Mouse (Mus musculus): ENCODE data around the gene Kcna7. TPM values are rescaled to one million over a fixed set of nuclear protein-coding genes. Genes with fewer than 3 reads are reported as not detected.
A peak's percentile ranks its signal among the peaks of the same experiment; 100 is the strongest.

Gene Kcna7
- polyA plus RNA-seq, 1 experiment from 2014 or later, result not detected

DNA sequence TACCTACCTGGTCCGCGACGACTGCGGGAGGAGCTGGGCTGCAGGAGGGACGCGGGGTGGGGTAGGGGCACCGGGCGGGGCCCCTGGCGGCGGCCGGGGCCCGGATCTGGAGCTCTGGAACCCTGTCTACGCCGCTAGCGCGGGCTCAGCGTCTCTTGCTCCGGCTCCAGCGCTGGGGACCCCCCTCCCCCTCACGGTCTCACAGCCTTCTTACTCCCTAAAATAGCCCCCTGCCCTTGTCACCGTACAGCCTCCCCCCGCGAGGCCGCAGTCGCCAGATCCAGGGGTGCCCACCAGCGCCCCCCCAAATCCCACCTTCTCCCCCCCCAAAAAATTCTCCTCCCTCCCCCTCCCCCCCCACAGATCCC, 38.8 kb upstream of the Kcna7 start, which contains the start of gene Ppfia3:
TSS of gene Ppfia3 (minus strand) at position 368 of the 368 bp plus-strand sequence.
- Histone ChIP-seq H3K27me3 (ENCODE audit: control insufficient read depth, insufficient read depth, low read length) (peaks cover 66% of the 10 kb centered on the region), H3K9me3 (ENCODE audit: control insufficient read depth, low read length) (no peaks in the 10 kb centered on the region), H3K4me1 (ENCODE audit: control insufficient read depth, insufficient read depth, low read length) (peaks cover 28% of the 10 kb centered on the region), H3K36me3 (ENCODE audit: control insufficient read depth, insufficient read depth, low read length) (no peaks in the 10 kb centered on the region), H3K27ac (ENCODE audit: low read depth, low read length) (no peak within 1 kb of the TSS), H3K4me3 (ENCODE audit: low read length) (peak within 1 kb of the TSS; percentile 56), H3K4me2 (replicated peaks; ENCODE audit: low read depth, low read length) (peak within 1 kb of the TSS; percentile 100), H3K9ac (ENCODE audit: low read depth, low read length) (peak within 1 kb of the TSS; percentile 54)
- ATAC-seq (ENCODE audit: low FRiP score, low TSS enrichment), result peak; percentile 11
- 0% methylated on average over 7 of the region's 26 CpGs for WGBS

DNA sequence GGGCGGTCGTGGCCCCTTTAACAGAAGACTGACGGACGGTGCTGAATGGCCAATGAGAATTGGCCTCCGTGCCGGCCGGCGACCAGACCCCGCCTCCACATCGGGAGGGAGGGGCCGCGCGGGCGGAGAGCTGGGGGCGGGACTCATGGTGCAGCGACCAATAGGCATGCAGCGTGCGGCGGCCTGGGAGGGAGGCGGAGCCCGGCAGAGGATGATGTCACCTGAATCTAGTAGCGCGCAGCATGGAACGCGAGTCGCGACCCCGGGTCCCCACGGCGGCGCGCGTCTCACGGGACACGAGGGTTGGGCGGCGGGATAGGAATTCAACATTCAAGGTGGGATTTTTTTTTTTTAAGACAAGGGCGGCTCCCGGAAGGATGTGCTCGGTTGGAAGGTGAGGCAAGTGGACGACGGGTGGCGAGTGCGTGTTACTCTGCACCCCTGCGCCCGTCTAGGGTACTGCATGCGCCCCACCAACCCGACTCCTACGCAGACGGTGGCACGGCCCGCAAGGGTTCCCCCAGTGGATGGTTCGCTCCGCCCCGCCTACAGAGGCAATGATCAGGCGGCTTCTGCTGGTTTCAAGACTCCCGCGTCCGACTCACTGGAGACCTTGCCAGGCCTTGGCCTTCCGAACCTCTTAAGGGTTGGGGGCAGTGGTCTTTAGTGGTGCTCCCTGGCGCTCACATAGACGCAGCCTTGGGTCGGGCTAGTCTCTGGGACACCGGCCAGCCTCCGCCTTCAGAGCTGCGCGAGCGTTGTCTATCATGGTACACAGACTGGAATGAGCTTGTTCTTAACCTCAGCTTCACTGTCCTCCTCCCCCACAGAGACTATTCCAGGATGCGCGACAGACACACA, 38.2 kb upstream of the Kcna7 start:
- Histone ChIP-seq H3K4me3 (ENCODE audit: low read length) (peak overlapping the region; percentile 56), H3K27me3 (ENCODE audit: control insufficient read depth, insufficient read depth, low read length) (peaks cover 60% of the 10 kb centered on the region), H3K9me3 (ENCODE audit: control insufficient read depth, low read length) (no peaks in the 10 kb centered on the region), H3K27ac (ENCODE audit: low read depth, low read length) (no peak overlapping the region), H3K36me3 (ENCODE audit: control insufficient read depth, insufficient read depth, low read length) (peaks cover 3% of the 10 kb centered on the region; the same call in 1 of the 2 replicates), H3K4me2 (replicated peaks; ENCODE audit: low read depth, low read length) (peak overlapping the region; percentile 100), H3K9ac (ENCODE audit: low read depth, low read length) (peak overlapping the region; percentile 54), H3K4me1 (ENCODE audit: control insufficient read depth, insufficient read depth, low read length) (peaks cover 24% of the 10 kb centered on the region)
- ATAC-seq (ENCODE audit: low FRiP score, low TSS enrichment), result peak; percentile 85
- WGBS, result under 1% methylated on average over 68 of the region's 70 CpGs

DNA sequence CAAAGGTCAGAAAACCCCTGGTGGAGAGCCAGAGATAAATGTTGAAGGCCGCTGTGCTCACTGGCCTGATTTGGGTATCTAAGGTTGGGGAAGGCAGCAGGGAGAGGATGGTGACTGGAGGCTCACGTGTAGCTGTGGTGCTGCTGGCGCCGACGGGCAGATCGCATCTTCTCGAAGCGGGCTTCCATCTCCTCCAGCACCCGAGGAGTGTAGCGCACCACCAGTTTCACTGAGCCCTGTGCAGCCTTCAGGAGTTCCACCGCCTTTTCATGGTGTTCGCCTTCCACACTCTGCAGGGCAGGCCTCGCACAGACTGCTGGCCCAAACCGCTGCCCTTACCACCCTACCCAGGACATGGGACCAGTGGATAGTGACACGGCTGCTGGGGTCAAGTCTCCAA, 37.3 kb upstream of the Kcna7 start:
- ATAC-seq (ENCODE audit: low FRiP score, low TSS enrichment), result no peak
- Histone ChIP-seq H3K4me3 (ENCODE audit: low read length) (no peak overlapping the region), H3K9me3 (ENCODE audit: control insufficient read depth, low read length) (no peaks in the 10 kb centered on the region), H3K27ac (ENCODE audit: low read depth, low read length) (no peak overlapping the region), H3K9ac (ENCODE audit: low read depth, low read length) (no peak overlapping the region), H3K4me2 (replicated peaks; ENCODE audit: low read depth, low read length) (no peak overlapping the region), H3K4me1 (ENCODE audit: control insufficient read depth, insufficient read depth, low read length) (peaks cover 24% of the 10 kb centered on the region), H3K27me3 (ENCODE audit: control insufficient read depth, insufficient read depth, low read length) (peaks cover 51% of the 10 kb centered on the region), H3K36me3 (ENCODE audit: control insufficient read depth, insufficient read depth, low read length) (peaks cover 11% of the 10 kb centered on the region; the same call in 1 of the 2 replicates)
- 77% methylated on average over 15 of the region's 15 CpGs for WGBS

DNA sequence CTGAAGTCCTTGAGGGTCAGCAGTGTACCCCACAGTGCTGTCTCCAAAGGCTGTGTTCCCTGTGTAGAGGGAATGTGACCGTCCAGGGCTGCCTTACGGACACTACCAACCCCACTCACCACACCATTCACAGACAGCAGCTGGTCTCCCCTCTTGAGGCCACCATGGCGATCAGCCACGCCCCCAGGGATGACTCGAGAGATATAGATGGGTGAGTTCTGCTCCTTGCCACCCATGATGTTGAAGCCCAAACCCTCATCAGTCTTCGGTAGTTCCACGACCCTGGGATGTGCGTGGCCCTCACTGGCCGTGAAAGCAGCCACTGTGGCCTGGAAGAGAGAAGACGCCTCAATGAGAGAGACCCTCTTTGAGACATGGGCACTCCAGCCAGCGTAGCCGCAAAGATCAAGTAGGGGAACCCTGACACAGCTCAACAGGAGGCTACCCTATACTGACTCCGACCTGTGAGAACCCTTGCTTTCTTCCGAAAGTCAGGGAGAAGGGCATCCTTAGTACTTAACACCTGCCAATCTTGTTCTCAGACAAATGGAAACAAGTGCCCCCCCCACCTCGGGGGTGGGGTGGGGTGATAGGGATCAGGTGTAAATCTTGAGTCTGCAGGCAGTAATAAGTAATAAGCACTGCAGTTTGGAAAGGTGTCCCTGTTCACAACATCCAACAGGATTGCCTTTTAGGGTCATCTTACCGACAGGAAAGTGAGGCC, 36.3 kb upstream of the Kcna7 start:
- Histone ChIP-seq H3K9ac (ENCODE audit: low read depth, low read length) (no peak overlapping the region), H3K36me3 (ENCODE audit: control insufficient read depth, insufficient read depth, low read length) (peaks cover 20% of the 10 kb centered on the region; the same call in 1 of the 2 replicates), H3K4me3 (ENCODE audit: low read length) (peak overlapping the region; percentile 46; the same call in 1 of the 2 replicates), H3K4me2 (replicated peaks; ENCODE audit: low read depth, low read length) (no peak overlapping the region), H3K27me3 (ENCODE audit: control insufficient read depth, insufficient read depth, low read length) (peaks cover 42% of the 10 kb centered on the region), H3K9me3 (ENCODE audit: control insufficient read depth, low read length) (no peaks in the 10 kb centered on the region), H3K4me1 (ENCODE audit: control insufficient read depth, insufficient read depth, low read length) (peaks cover 24% of the 10 kb centered on the region), H3K27ac (ENCODE audit: low read depth, low read length) (no peak overlapping the region)
- no peak for ATAC-seq (ENCODE audit: low FRiP score, low TSS enrichment)
- 73% methylated on average over 16 of the region's 16 CpGs for WGBS

DNA sequence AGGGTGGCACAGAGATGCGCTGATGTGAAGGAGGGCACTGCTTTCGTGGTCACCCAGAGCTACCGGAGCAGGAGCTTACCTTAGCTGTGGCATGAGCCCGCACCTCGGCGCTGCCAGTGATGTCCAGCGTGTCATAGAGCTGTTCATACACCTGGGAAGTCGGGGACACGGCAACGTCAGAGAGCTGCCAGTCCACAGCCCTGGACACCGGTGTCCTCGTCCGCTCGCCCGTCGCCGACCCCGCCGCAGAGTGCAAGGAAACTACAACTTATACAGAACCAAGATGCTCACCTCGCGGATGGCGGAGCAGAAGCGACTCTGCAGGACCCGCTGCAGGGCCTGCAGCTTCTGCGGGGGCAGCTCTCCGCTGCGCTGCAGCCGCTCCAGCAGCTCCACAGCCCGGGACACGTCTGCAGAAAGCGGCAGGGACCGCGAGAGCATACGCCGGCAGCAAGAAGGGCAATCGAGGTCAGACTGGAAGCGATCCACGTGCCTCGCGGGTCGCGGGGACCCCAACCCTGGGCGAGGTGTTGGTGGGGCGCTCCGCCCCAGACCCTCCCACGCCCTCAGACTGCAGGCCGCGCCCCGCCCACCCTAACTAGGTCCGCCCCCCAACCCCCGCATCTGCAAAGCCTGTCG, 35.5 kb upstream of the Kcna7 start:
- H3K27me3 ChIP-seq (ENCODE audit: control insufficient read depth, insufficient read depth, low read length), result peaks cover 36% of the 10 kb centered on the region
- no peak for ATAC-seq (ENCODE audit: low FRiP score, low TSS enrichment)
- peak overlapping the region; percentile 94 for H3K4me2 ChIP-seq (replicated peaks; ENCODE audit: low read depth, low read length)
- 6% methylated on average over 51 of the region's 52 CpGs for WGBS
- H3K36me3 ChIP-seq (ENCODE audit: control insufficient read depth, insufficient read depth, low read length), result peaks cover 26% of the 10 kb centered on the region; the same call in 1 of the 2 replicates
- H3K27ac ChIP-seq (ENCODE audit: low read depth, low read length), result no peak overlapping the region
- peaks cover 24% of the 10 kb centered on the region for H3K4me1 ChIP-seq (ENCODE audit: control insufficient read depth, insufficient read depth, low read length)
- H3K4me3 ChIP-seq (ENCODE audit: low read length), result peak overlapping the region; percentile 46
- no peaks in the 10 kb centered on the region for H3K9me3 ChIP-seq (ENCODE audit: control insufficient read depth, low read length)
- H3K9ac ChIP-seq (ENCODE audit: low read depth, low read length), result peak overlapping the region; percentile 32; the same call in 1 of the 2 replicates

DNA sequence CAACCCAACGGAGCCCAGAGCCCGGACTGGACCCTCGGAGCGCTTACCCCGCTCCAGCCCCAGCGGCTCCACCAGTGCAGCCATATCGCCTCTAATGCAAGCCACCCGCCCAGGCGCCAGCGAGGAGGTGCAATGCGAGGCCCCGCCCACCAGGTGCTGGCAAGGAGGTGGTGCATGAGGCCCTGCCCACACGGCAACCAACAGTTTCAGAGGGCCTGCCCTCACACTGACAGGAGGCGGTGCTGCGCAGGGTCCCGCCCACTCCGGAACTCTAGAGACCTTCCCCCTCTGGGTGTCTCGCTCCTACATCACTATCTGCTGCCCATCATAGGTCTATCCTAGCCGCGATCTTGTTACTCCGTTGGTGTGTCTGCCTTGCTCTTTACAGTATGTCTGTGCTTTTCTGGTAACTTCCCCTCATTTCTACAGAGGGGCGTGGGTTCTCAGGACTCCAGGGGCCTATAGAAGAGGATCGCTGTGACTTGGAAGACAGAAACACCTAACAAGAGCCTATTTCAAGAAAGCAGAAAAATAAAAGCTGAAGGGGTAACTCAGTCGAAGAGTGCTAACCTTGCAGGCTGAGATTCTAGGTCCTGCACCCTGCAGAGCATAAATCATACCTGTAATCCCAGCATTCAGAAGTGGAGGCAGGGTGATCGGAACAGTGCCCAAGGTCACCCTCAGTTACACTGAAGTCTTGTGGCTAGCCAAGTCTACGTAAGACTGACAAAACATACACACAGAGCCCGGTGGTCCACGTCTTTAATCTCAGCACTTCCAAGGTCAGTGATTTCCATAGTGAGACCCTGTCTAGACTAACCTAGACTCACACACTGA, 34.8 kb upstream of the Kcna7 start, which contains the start of gene Lin7b:
TSS of gene Lin7b (minus strand) at position 109 of the 837 bp plus-strand sequence.
- peak within 1 kb of the TSS; percentile 32; the same call in 1 of the 2 replicates for H3K9ac ChIP-seq (ENCODE audit: low read depth, low read length)
- 10% methylated on average over 28 of the region's 28 CpGs for WGBS
- H3K4me2 ChIP-seq (replicated peaks; ENCODE audit: low read depth, low read length), result peak within 1 kb of the TSS; percentile 94
- H3K27me3 ChIP-seq (ENCODE audit: control insufficient read depth, insufficient read depth, low read length), result peaks cover 29% of the 10 kb centered on the region
- peaks cover 32% of the 10 kb centered on the region for H3K36me3 ChIP-seq (ENCODE audit: control insufficient read depth, insufficient read depth, low read length)
- ATAC-seq (ENCODE audit: low FRiP score, low TSS enrichment), result peak; percentile 75
- H3K27ac ChIP-seq (ENCODE audit: low read depth, low read length), result no peak within 1 kb of the TSS
- no peaks in the 10 kb centered on the region for H3K9me3 ChIP-seq (ENCODE audit: control insufficient read depth, low read length)
- peak within 1 kb of the TSS; percentile 46 for H3K4me3 ChIP-seq (ENCODE audit: low read length)
- H3K4me1 ChIP-seq (ENCODE audit: control insufficient read depth, insufficient read depth, low read length), result peaks cover 24% of the 10 kb centered on the region

DNA sequence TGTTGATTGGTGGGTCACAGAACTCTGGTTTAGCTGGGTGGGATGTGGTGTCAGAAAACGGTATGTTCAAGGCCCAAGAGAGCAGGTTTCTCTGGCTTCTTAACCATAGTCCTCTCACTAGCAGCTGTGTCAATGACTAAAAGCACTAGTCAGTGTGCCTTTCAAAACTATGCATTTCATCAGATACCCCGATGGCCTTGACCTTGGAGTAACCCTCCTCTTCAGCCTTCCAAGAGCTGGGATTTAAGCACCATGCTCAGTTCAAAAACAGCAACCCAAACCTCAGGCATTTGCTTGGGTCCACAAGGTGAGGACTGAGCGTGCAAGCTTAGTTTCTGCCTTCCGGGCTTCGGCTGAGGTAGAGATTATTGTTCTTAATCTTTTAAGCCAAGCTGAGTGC, 33.1 kb upstream of the Kcna7 start:
- H3K9ac ChIP-seq (ENCODE audit: low read depth, low read length), result no peak overlapping the region
- 88% methylated on average over 5 of the region's 5 CpGs for WGBS
- H3K36me3 ChIP-seq (ENCODE audit: control insufficient read depth, insufficient read depth, low read length), result peaks cover 49% of the 10 kb centered on the region
- no peak overlapping the region for H3K27ac ChIP-seq (ENCODE audit: low read depth, low read length)
- peaks cover 19% of the 10 kb centered on the region for H3K4me1 ChIP-seq (ENCODE audit: control insufficient read depth, insufficient read depth, low read length)
- H3K27me3 ChIP-seq (ENCODE audit: control insufficient read depth, insufficient read depth, low read length), result peaks cover 20% of the 10 kb centered on the region
- no peaks in the 10 kb centered on the region for H3K9me3 ChIP-seq (ENCODE audit: control insufficient read depth, low read length)
- no peak overlapping the region for H3K4me2 ChIP-seq (replicated peaks; ENCODE audit: low read depth, low read length)
- ATAC-seq (ENCODE audit: low FRiP score, low TSS enrichment), result no peak
- no peak overlapping the region for H3K4me3 ChIP-seq (ENCODE audit: low read length)

DNA sequence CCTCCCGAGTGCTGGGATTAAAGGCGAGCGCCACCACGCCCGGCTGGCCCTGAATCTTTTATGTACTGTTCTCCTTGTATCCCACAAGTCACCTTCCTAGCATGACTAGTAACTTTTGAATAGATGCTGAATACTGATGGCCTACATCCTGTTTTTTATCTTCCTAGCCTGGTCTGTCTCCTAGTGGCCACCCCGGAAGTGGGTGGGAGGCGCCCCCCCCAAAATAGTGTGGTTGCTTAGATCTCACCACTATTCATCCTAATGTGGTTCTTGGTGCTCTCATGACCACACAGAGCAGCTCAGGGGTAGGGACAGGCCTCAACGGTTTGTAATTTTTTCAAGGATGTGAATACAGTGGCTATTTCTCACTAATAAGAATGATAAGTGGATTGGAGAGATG, 30.8 kb upstream of the Kcna7 start:
- Histone ChIP-seq H3K9me3 (ENCODE audit: control insufficient read depth, low read length) (no peaks in the 10 kb centered on the region), H3K27ac (ENCODE audit: low read depth, low read length) (no peak overlapping the region), H3K27me3 (ENCODE audit: control insufficient read depth, insufficient read depth, low read length) (peaks cover 7% of the 10 kb centered on the region; the same call in 1 of the 2 replicates), H3K9ac (ENCODE audit: low read depth, low read length) (no peak overlapping the region), H3K4me3 (ENCODE audit: low read length) (no peak overlapping the region), H3K4me2 (replicated peaks; ENCODE audit: low read depth, low read length) (no peak overlapping the region), H3K36me3 (ENCODE audit: control insufficient read depth, insufficient read depth, low read length) (peaks cover 71% of the 10 kb centered on the region), H3K4me1 (ENCODE audit: control insufficient read depth, insufficient read depth, low read length) (peaks cover 11% of the 10 kb centered on the region; the same call in 1 of the 2 replicates)
- no peak for ATAC-seq (ENCODE audit: low FRiP score, low TSS enrichment)
- WGBS, result 96% methylated on average over 8 of the region's 8 CpGs
